Mouse (Mus musculus): ENCODE measurements around the gene Gm11032. TPM values are rescaled to one million over a fixed set of nuclear protein-coding genes. Genes with fewer than 3 reads are reported as not detected.

Gene Gm11032
- polyA plus RNA-seq, 1 experiment from 2014 or later = not detected

GRCm38 (mm10) chr11:4661871-4662495 is 42.1 kb downstream of the Gm11032 start:
- no peak overlapping the region for H3K9ac ChIP-seq (replicated peaks)
- WGBS = 78% methylated on average over 10 of the region's 10 CpGs
- ATAC-seq = no peak
- no peaks in the 10 kb centered on the region for H3K27me3 ChIP-seq
- H3K27ac ChIP-seq = no peak overlapping the region
- H3K4me1 ChIP-seq (replicated peaks) = no peaks in the 10 kb centered on the region
- no peaks in the 10 kb centered on the region for H3K9me3 ChIP-seq
- H3K4me3 ChIP-seq (replicated peaks) = no peak overlapping the region
- H3K36me3 ChIP-seq = peaks cover 62% of the 10 kb centered on the region
- no peak overlapping the region for H3K4me2 ChIP-seq (replicated peaks)

GRCm38 (mm10) chr11:4662496-4662878 is 42.6 kb downstream of the Gm11032 start:
- Histone ChIP-seq H3K4me2 (replicated peaks) (no peak overlapping the region), H3K4me3 (replicated peaks) (no peak overlapping the region), H3K4me1 (replicated peaks) (no peaks in the 10 kb centered on the region), H3K9me3 (no peaks in the 10 kb centered on the region), H3K36me3 (peaks cover 65% of the 10 kb centered on the region), H3K27ac (no peak overlapping the region), H3K27me3 (no peaks in the 10 kb centered on the region), H3K9ac (replicated peaks) (no peak overlapping the region)
- ATAC-seq = no peak
- WGBS = 91% methylated on average over 11 of the region's 11 CpGs

Other genes starting within 250 kb of the Gm11032 start
- 0.10 TPM in 1 of 2 replicates, not detected in the other for gene Hormad2, start 179.0 kb upstream of the Gm11032 start, polyA plus RNA-seq (2015; fragmentation: Nextera tagmentation; extraction: Ambion mirVana)
- gene Mtmr3, start 25.2 kb upstream of the Gm11032 start, polyA plus RNA-seq (2015; fragmentation: Nextera tagmentation; extraction: Ambion mirVana) = 38.8 and 43.4 TPM in 2 replicates
- gene Ascc2, start 17.7 kb downstream of the Gm11032 start, polyA plus RNA-seq (2015; fragmentation: Nextera tagmentation; extraction: Ambion mirVana) = 23.1 and 23.8 TPM in 2 replicates
- gene Uqcr10, start 84.3 kb downstream of the Gm11032 start, polyA plus RNA-seq (2015; fragmentation: Nextera tagmentation; extraction: Ambion mirVana) = 524 and 547 TPM in 2 replicates
- 66.9 and 72.9 TPM in 2 replicates for gene Zmat5, start 84.6 kb downstream of the Gm11032 start, polyA plus RNA-seq (2015; fragmentation: Nextera tagmentation; extraction: Ambion mirVana)
- gene Cabp7, start 126.7 kb downstream of the Gm11032 start, polyA plus RNA-seq (2015; fragmentation: Nextera tagmentation; extraction: Ambion mirVana) = 0.69 and 1.0 TPM in 2 replicates
- 60.1 and 61.3 TPM in 2 replicates for gene Nf2, start 229.5 kb downstream of the Gm11032 start, polyA plus RNA-seq (2015; fragmentation: Nextera tagmentation; extraction: Ambion mirVana)